Mouse (Mus musculus) lung, embryonic 14.5 days (tissue): Measurements from ENCODE around the gene Dclre1c. TPM values are rescaled to one million over a fixed set of nuclear protein-coding genes. Genes with fewer than 3 reads are reported as not detected.

Experiments
- ATAC-seq: fragments of 200-750 bp; cut with Nextera tagmentation; 2 replicates; pipeline ENCODE4 v1.8.0; 2017; ENCODE audit warnings: mild to moderate bottlenecking, moderate TSS enrichment, moderate library complexity; ENCODE audit not compliant: insufficient read depth
- DNase-seq: peaks from one replicate; pipeline ENCODE4 v3.0.0-alpha.2; 2015
- H3K27ac ChIP-seq: fragments of 300-500 bp; sonication (generic); 2 replicates; pipeline ENCODE4 v1.5.1; 2014; ENCODE audit warnings: low read depth, mild to moderate bottlenecking, moderate library complexity
- H3K27me3 ChIP-seq: fragments of 300-500 bp; sonication (generic); 2 replicates; pipeline ENCODE4 v1.6.1; 2014; ENCODE audit warnings: low read length, control low read depth; ENCODE audit not compliant: insufficient read depth
- H3K36me3 ChIP-seq: fragments of 300-500 bp; sonication (generic); 2 replicates; pipeline ENCODE4 v1.6.1; 2014; ENCODE audit warnings: control low read depth; ENCODE audit not compliant: insufficient read depth
- H3K4me1 ChIP-seq: fragments of 300-500 bp; sonication (generic); 2 replicates; pipeline ENCODE4 v1.6.1; 2014; ENCODE audit warnings: antibody characterized with exemption, control low read depth; ENCODE audit not compliant: insufficient read depth
- H3K4me2 ChIP-seq: fragments of 300-500 bp; sonication (generic); 2 replicates; pipeline ENCODE4 v1.6.1; 2014; ENCODE audit warnings: mild to moderate bottlenecking
- H3K4me3 ChIP-seq: fragments of 300-500 bp; sonication (generic); 2 replicates; pipeline ENCODE4 v1.5.1; 2014; ENCODE audit warnings: low read depth, low read length
- H3K9ac ChIP-seq: fragments of 300-500 bp; sonication (generic); 2 replicates; pipeline ENCODE4 v1.6.1; 2014
- H3K9me3 ChIP-seq: fragments of 300-500 bp; sonication (generic); 2 replicates; pipeline ENCODE4 v1.6.1; 2016; ENCODE audit warnings: low read depth, low read length, control low read depth
- CTCF ChIP-seq: IDR thresholded peaks from 2 replicates; pipeline ENCODE4 v1.5.1; 2016; ENCODE audit warnings: antibody characterized with exemption, low read depth
- WGBS: fragments of 180-500 bp; shearing (Covaris S2); extraction: QIAGEN DNeasy Blood & Tissue Kit; methylation state at CpG from one replicate; pipeline ENCODE4 v1.1.7; 2014; 5-methylcytosine and 5-hydroxymethylcytosine counted together
- polyA plus RNA-seq: library from polyadenylated mRNA; unstranded; fragments of >200 nt; fragmentation: Nextera tagmentation; extraction: Ambion mirVana; gene quantifications from 2 replicates; pipeline ENCODE4 v1.2.1, GENCODE M21; 2014

Dclre1c gene
- polyA plus RNA-seq, 1 experiment from 2014 or later: 5.8 TPM

- Histone ChIP-seq H3K4me3 (no peak overlapping the region), H3K9ac (no peak overlapping the region), H3K27me3 (no peaks in the 10 kb centered on the region), H3K9me3 (no peaks in the 10 kb centered on the region), H3K4me2 (no peak overlapping the region), H3K36me3 (0 out of 2 replicates have a peak, but pooled peaks cover 3% of the 10 kb centered on the region), H3K27ac (no peak overlapping the region), H3K4me1 (no peaks in the 10 kb centered on the region)
- WGBS: 67% methylated on average over 7 of the region's 7 CpGs
- ATAC-seq (no peak), DNase-seq (no peak)
- TF ChIP-seq CTCF: no peak
These were observed 14.0 kb downstream of the Dclre1c start for GRCm38 (mm10) chr2:3437956-3438355.

DNA sequence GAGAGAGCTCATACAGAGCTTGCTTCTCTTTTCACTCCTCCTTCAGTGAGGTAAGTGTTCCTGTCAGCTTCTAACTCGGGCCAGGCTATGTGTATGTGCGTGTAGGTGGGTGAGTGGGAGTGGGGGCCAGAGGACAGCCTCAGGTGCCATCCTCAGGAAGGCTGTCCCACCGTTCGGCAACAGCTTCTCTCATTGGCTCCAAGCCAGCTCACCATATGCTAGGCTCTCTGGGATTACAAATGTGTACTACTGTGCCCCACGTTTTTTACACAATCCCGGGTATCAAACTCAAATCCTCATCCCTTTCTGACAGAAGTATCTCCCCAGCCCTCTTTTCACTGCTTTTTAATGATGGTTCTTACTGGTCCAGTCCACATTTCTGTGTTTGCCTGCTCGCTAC is 20.3 kb downstream of the Dclre1c start:
- 0 out of 2 replicates have a peak, but pooled peaks cover 3% of the 10 kb centered on the region for H3K36me3 ChIP-seq
- no peak overlapping the region for H3K4me2 ChIP-seq
- no peak for TF ChIP-seq CTCF
- DNase-seq (peak; percentile 14), ATAC-seq (no peak)
- H3K4me1 ChIP-seq: no peaks in the 10 kb centered on the region
- H3K4me3 ChIP-seq: no peak overlapping the region
- 63% methylated on average over 7 of the region's 7 CpGs for WGBS
- H3K27ac ChIP-seq: no peak overlapping the region
- H3K9me3 ChIP-seq: no peaks in the 10 kb centered on the region
- no peak overlapping the region for H3K9ac ChIP-seq
- H3K27me3 ChIP-seq: no peaks in the 10 kb centered on the region

DNA sequence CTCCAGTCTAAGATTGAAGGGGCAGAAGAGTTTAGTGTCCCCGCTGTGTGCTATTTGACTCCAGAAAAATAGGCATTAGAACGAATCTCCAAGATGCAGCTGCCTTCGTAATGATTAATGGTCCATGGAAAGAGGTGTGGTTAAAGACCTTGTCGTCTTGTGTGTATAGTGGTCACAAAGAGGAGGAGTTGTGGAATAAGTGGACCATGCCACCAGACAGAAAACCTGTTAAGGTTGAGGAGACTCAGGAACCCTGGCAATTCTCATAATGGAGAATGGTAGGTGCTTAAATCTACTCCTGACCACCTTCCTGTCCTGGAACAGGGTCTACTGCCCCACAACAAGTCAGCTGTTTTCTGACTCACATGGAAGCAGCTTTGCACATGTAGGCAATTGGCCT is 22.1 kb downstream of the Dclre1c start:
- 74% methylated on average over 4 of the region's 4 CpGs for WGBS
- H3K27me3 ChIP-seq: no peaks in the 10 kb centered on the region
- TF ChIP-seq CTCF: no peak
- no peak overlapping the region for H3K4me3 ChIP-seq
- H3K9me3 ChIP-seq: no peaks in the 10 kb centered on the region
- H3K9ac ChIP-seq: no peak overlapping the region
- no peaks in the 10 kb centered on the region for H3K4me1 ChIP-seq
- H3K4me2 ChIP-seq: no peak overlapping the region
- H3K36me3 ChIP-seq: 0 out of 2 replicates have a peak, but pooled peaks cover 4% of the 10 kb centered on the region
- no peak for ATAC-seq
- H3K27ac ChIP-seq: no peak overlapping the region
- DNase-seq: no peak

DNA sequence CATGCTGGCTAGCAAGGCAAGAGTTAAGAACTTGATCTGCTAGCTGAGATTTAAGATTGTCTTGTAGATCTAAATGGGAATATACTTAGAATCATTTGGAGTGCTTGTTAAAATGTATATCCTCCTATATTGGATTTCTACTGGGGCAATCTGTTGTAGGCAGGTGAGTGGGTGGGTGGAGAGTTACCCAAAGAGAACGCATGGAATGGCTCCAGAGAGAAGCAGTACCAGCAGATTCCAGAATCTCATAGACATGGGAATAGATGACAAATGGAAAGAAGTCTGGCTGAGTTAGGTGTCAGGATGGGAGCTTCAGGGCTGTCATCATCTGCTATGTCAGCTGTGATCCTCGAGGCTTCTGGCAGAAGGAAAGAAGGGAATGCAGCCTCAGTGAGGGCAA is 25.5 kb downstream of the Dclre1c start:
- no peak overlapping the region for H3K4me2 ChIP-seq
- no peak overlapping the region for H3K4me3 ChIP-seq
- H3K9ac ChIP-seq: no peak overlapping the region
- H3K36me3 ChIP-seq: peaks cover 24% of the 10 kb centered on the region
- H3K27ac ChIP-seq: no peak overlapping the region
- no peak for TF ChIP-seq CTCF
- DNase-seq: no peak
- no peak for ATAC-seq
- WGBS: 71% methylated on average over 2 of the region's 2 CpGs
- H3K4me1 ChIP-seq: no peaks in the 10 kb centered on the region
- no peaks in the 10 kb centered on the region for H3K27me3 ChIP-seq
- H3K9me3 ChIP-seq: no peaks in the 10 kb centered on the region

- H3K4me3 ChIP-seq: no peak overlapping the region
- no peak overlapping the region for H3K27ac ChIP-seq
- H3K4me2 ChIP-seq: no peak overlapping the region
- ATAC-seq (no peak), DNase-seq (no peak)
- H3K27me3 ChIP-seq: no peaks in the 10 kb centered on the region
- peaks cover 45% of the 10 kb centered on the region for H3K36me3 ChIP-seq
- no peak overlapping the region for H3K9ac ChIP-seq
- H3K4me1 ChIP-seq: no peaks in the 10 kb centered on the region
- 94% methylated on average over 3 of the region's 3 CpGs for WGBS
- H3K9me3 ChIP-seq: no peaks in the 10 kb centered on the region
- no peak for TF ChIP-seq CTCF
These were observed 29.2 kb downstream of the Dclre1c start for GRCm38 (mm10) chr2:3453096-3453495.

GRCm38 (mm10) chr2:3456590-3456989 is 32.7 kb downstream of the Dclre1c start:
- Histone ChIP-seq H3K36me3 (peaks cover 63% of the 10 kb centered on the region), H3K4me1 (no peaks in the 10 kb centered on the region), H3K9me3 (no peaks in the 10 kb centered on the region), H3K9ac (no peak overlapping the region), H3K4me2 (no peak overlapping the region), H3K4me3 (no peak overlapping the region), H3K27ac (no peak overlapping the region), H3K27me3 (no peaks in the 10 kb centered on the region)
- DNase-seq: no peak
- 0 out of 2 replicates have a peak, but pooled peaks have one; percentile 19 for TF ChIP-seq CTCF
- ATAC-seq: no peak
- WGBS: 81% methylated on average over 4 of the region's 4 CpGs

- Histone ChIP-seq H3K27ac (peak overlapping the region; percentile 87), H3K36me3 (peaks cover 4% of the 10 kb centered on the region; the same call in 1 of the 2 replicates), H3K4me3 (peak overlapping the region; percentile 64), H3K27me3 (no peaks in the 10 kb centered on the region), H3K4me2 (peak overlapping the region; percentile 68), H3K4me1 (peaks cover 4% of the 10 kb centered on the region; the same call in 1 of the 2 replicates), H3K9me3 (no peaks in the 10 kb centered on the region), H3K9ac (peak overlapping the region; percentile 76)
- no peak for TF ChIP-seq CTCF
- DNase-seq (peak; percentile 58), ATAC-seq (no peak)
- 2% methylated on average over 12 of the region's 12 CpGs for WGBS
These were observed 50.0 kb downstream of the Dclre1c start for GRCm38 (mm10) chr2:3473891-3474290.
